Mouse (Mus musculus): ENCODE data around the gene Blm. TPM values are rescaled to one million over a fixed set of nuclear protein-coding genes. Genes with fewer than 3 reads are reported as not detected.
A peak's percentile ranks its signal among the peaks of the same experiment; 100 is the strongest.

The Blm gene
- polyA plus RNA-seq, 1 experiment from 2014 or later = 3.1 TPM

GRCm38 (mm10) chr7:80575750-80576149, 40.8 kb upstream of the Blm start:
- Histone ChIP-seq H3K27ac (ENCODE audit: low read depth, low read length) (no peak overlapping the region), H3K4me1 (replicated peaks; ENCODE audit: control insufficient read depth, insufficient read depth, low read length) (no peaks in the 10 kb centered on the region), H3K9ac (ENCODE audit: low read depth, low read length) (no peak overlapping the region), H3K36me3 (ENCODE audit: control insufficient read depth, insufficient read depth) (no peaks in the 10 kb centered on the region), H3K4me3 (ENCODE audit: low read depth, low read length) (no peak overlapping the region), H3K4me2 (replicated peaks; ENCODE audit: low read depth) (no peak overlapping the region), H3K27me3 (replicated peaks; ENCODE audit: control insufficient read depth, insufficient read depth, low read length) (no peaks in the 10 kb centered on the region), H3K9me3 (ENCODE audit: control insufficient read depth) (no peaks in the 10 kb centered on the region)
- ATAC-seq = no peak
- 70% methylated on average over 9 of the region's 9 CpGs for WGBS
- no peak for TF ChIP-seq CTCF (IDR thresholded peaks at IDR 0.05; ENCODE audit: low read depth)

GRCm38 (mm10) chr7:80573076-80573475, 38.2 kb upstream of the Blm start:
- no peaks in the 10 kb centered on the region for H3K9me3 ChIP-seq (ENCODE audit: control insufficient read depth)
- H3K36me3 ChIP-seq (ENCODE audit: control insufficient read depth, insufficient read depth) = no peaks in the 10 kb centered on the region
- no peak overlapping the region for H3K27ac ChIP-seq (ENCODE audit: low read depth, low read length)
- no peak overlapping the region for H3K4me2 ChIP-seq (replicated peaks; ENCODE audit: low read depth)
- no peak overlapping the region for H3K9ac ChIP-seq (ENCODE audit: low read depth, low read length)
- H3K27me3 ChIP-seq (replicated peaks; ENCODE audit: control insufficient read depth, insufficient read depth, low read length) = no peaks in the 10 kb centered on the region
- no peak for ATAC-seq
- H3K4me1 ChIP-seq (replicated peaks; ENCODE audit: control insufficient read depth, insufficient read depth, low read length) = no peaks in the 10 kb centered on the region
- no peak for TF ChIP-seq CTCF (IDR thresholded peaks at IDR 0.05; ENCODE audit: low read depth)
- H3K4me3 ChIP-seq (ENCODE audit: low read depth, low read length) = no peak overlapping the region
- 58% methylated on average over 3 of the region's 3 CpGs for WGBS

- no peak overlapping the region for H3K27ac ChIP-seq (ENCODE audit: low read depth, low read length)
- WGBS = 87% methylated on average over 8 of the region's 8 CpGs
- no peaks in the 10 kb centered on the region for H3K36me3 ChIP-seq (ENCODE audit: control insufficient read depth, insufficient read depth)
Observed at GRCm38 (mm10) chr7:80567982-80568381, 33.1 kb upstream of the Blm start.

GRCm38 (mm10) chr7:80561931-80562330, 27.0 kb upstream of the Blm start:
- Histone ChIP-seq H3K4me2 (replicated peaks; ENCODE audit: low read depth) (no peak overlapping the region), H3K4me3 (ENCODE audit: low read depth, low read length) (no peak overlapping the region), H3K27me3 (replicated peaks; ENCODE audit: control insufficient read depth, insufficient read depth, low read length) (no peaks in the 10 kb centered on the region), H3K9me3 (ENCODE audit: control insufficient read depth) (no peaks in the 10 kb centered on the region), H3K36me3 (ENCODE audit: control insufficient read depth, insufficient read depth) (no peaks in the 10 kb centered on the region), H3K4me1 (replicated peaks; ENCODE audit: control insufficient read depth, insufficient read depth, low read length) (no peaks in the 10 kb centered on the region), H3K27ac (ENCODE audit: low read depth, low read length) (no peak overlapping the region), H3K9ac (ENCODE audit: low read depth, low read length) (no peak overlapping the region)
- WGBS = 75% methylated on average over 5 of the region's 5 CpGs
- no peak for ATAC-seq
- TF ChIP-seq CTCF (IDR thresholded peaks at IDR 0.05; ENCODE audit: low read depth) = no peak

More at GRCm38 (mm10) chr7:80567982-80568381, 33.1 kb upstream of the Blm start:
- H3K4me1 ChIP-seq (replicated peaks; ENCODE audit: control insufficient read depth, insufficient read depth, low read length) = no peaks in the 10 kb centered on the region
- H3K4me2 ChIP-seq (replicated peaks; ENCODE audit: low read depth) = no peak overlapping the region
- H3K9ac ChIP-seq (ENCODE audit: low read depth, low read length) = no peak overlapping the region
- no peak overlapping the region for H3K4me3 ChIP-seq (ENCODE audit: low read depth, low read length)
- no peak for TF ChIP-seq CTCF (IDR thresholded peaks at IDR 0.05; ENCODE audit: low read depth)
- H3K9me3 ChIP-seq (ENCODE audit: control insufficient read depth) = no peaks in the 10 kb centered on the region
- H3K27me3 ChIP-seq (replicated peaks; ENCODE audit: control insufficient read depth, insufficient read depth, low read length) = no peaks in the 10 kb centered on the region
- no peak for ATAC-seq

- Histone ChIP-seq H3K4me2 (replicated peaks; ENCODE audit: low read depth) (no peak overlapping the region), H3K9me3 (ENCODE audit: control insufficient read depth) (no peaks in the 10 kb centered on the region), H3K36me3 (ENCODE audit: control insufficient read depth, insufficient read depth) (no peaks in the 10 kb centered on the region), H3K27ac (ENCODE audit: low read depth, low read length) (no peak overlapping the region), H3K4me3 (ENCODE audit: low read depth, low read length) (no peak overlapping the region), H3K27me3 (replicated peaks; ENCODE audit: control insufficient read depth, insufficient read depth, low read length) (no peaks in the 10 kb centered on the region), H3K9ac (ENCODE audit: low read depth, low read length) (no peak overlapping the region), H3K4me1 (replicated peaks; ENCODE audit: control insufficient read depth, insufficient read depth, low read length) (no peaks in the 10 kb centered on the region)
- TF ChIP-seq CTCF (IDR thresholded peaks at IDR 0.05; ENCODE audit: low read depth) = no peak
- WGBS = 78% methylated on average over 9 of the region's 9 CpGs
- ATAC-seq = no peak
Observed at GRCm38 (mm10) chr7:80561271-80561670, 26.4 kb upstream of the Blm start.

- no peak for TF ChIP-seq CTCF (IDR thresholded peaks at IDR 0.05; ENCODE audit: low read depth)
- Histone ChIP-seq H3K4me3 (ENCODE audit: low read depth, low read length) (no peak overlapping the region), H3K9ac (ENCODE audit: low read depth, low read length) (no peak overlapping the region), H3K4me2 (replicated peaks; ENCODE audit: low read depth) (no peak overlapping the region), H3K36me3 (ENCODE audit: control insufficient read depth, insufficient read depth) (no peaks in the 10 kb centered on the region), H3K9me3 (ENCODE audit: control insufficient read depth) (no peaks in the 10 kb centered on the region), H3K4me1 (replicated peaks; ENCODE audit: control insufficient read depth, insufficient read depth, low read length) (0 out of 2 replicates have a peak, but pooled peaks cover 3% of the 10 kb centered on the region), H3K27me3 (replicated peaks; ENCODE audit: control insufficient read depth, insufficient read depth, low read length) (no peaks in the 10 kb centered on the region), H3K27ac (ENCODE audit: low read depth, low read length) (no peak overlapping the region)
- ATAC-seq = no peak
- 55% methylated on average over 5 of the region's 5 CpGs for WGBS
Observed at GRCm38 (mm10) chr7:80558572-80558971, 23.7 kb upstream of the Blm start.

- peak; percentile 53 for TF ChIP-seq CTCF (IDR thresholded peaks at IDR 0.05; ENCODE audit: low read depth)
- H3K36me3 ChIP-seq (ENCODE audit: control insufficient read depth, insufficient read depth) = no peaks in the 10 kb centered on the region
- H3K4me2 ChIP-seq (replicated peaks; ENCODE audit: low read depth) = no peak overlapping the region
- H3K9me3 ChIP-seq (ENCODE audit: control insufficient read depth) = no peaks in the 10 kb centered on the region
- ATAC-seq = no peak
- no peak overlapping the region for H3K9ac ChIP-seq (ENCODE audit: low read depth, low read length)
- no peaks in the 10 kb centered on the region for H3K27me3 ChIP-seq (replicated peaks; ENCODE audit: control insufficient read depth, insufficient read depth, low read length)
- H3K4me1 ChIP-seq (replicated peaks; ENCODE audit: control insufficient read depth, insufficient read depth, low read length) = 0 out of 2 replicates have a peak, but pooled peaks cover 3% of the 10 kb centered on the region
- no peak overlapping the region for H3K27ac ChIP-seq (ENCODE audit: low read depth, low read length)
- 51% methylated on average over 8 of the region's 8 CpGs for WGBS
- no peak overlapping the region for H3K4me3 ChIP-seq (ENCODE audit: low read depth, low read length)
Observed at GRCm38 (mm10) chr7:80558101-80558500, 23.2 kb upstream of the Blm start.

All from intestine, postnatal 0 days (tissue).